Mouse (Mus musculus): ENCODE measurements around the gene Actl6a. TPM values are rescaled to one million over a fixed set of nuclear protein-coding genes. Genes with fewer than 3 reads are reported as not detected.
"Not testable (repeated sequence)": the region's sequence is repeated elsewhere in the genome, so short reads cannot be mapped to it uniquely, and the experiment has no call there.

Gene Actl6a
- polyA plus RNA-seq, 2 experiments, result 31.0 to 73.7 TPM

DNA sequence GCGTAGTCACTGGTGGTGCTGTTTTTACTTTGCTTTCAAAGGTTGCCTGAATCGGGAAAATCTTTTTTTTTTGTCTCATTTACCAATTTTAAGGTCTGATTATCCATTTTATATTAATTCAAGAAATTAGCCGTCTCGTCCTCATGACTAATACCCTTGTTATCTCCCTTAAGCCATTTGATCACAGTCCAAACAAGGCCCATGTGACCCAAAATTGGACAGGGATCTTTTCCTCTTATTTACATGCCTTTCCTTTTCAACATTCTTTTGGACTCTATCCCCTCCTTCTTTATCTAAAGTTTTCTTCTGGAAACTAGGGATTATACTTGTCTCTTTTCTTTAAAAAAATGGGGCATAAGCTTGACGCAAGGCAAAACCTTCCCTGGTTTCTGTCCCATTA, 14.3 kb upstream of the Actl6a start:
- ATAC-seq (ENCODE audit: insufficient read depth) (no peak), DNase-seq (ENCODE audit: low read depth in 3 of 3, low spot score in 3 of 3) (no peak)
- H3K27ac ChIP-seq, result no peak overlapping the region
- no peaks in the 10 kb centered on the region for H3K36me3 ChIP-seq (replicated peaks; ENCODE audit: control insufficient read depth, insufficient read depth, low read depth)
- H3K4me2 ChIP-seq (ENCODE audit: low read depth), result no peak overlapping the region
- no peak overlapping the region for H3K9ac ChIP-seq (replicated peaks)
- 64% methylated on average over 5 of the region's 5 CpGs for WGBS (ENCODE audit: insufficient replicate concordance)
- no peaks in the 10 kb centered on the region for H3K9me3 ChIP-seq (ENCODE audit: control insufficient read depth, low read length)
- no peak for TF ChIP-seq EP300 (IDR thresholded peaks at IDR 0.05; ENCODE audit: low read depth)
- TF ChIP-seq CTCF (IDR thresholded peaks at IDR 0.05; ENCODE audit: low read depth), result no peak
- H3K4me1 ChIP-seq (replicated peaks; ENCODE audit: control insufficient read depth in 2 of 2, insufficient read depth in 2 of 2, low read length in 1 of 2), result peaks cover 36 to 42% of the 10 kb centered on the region in 2 experiments
- no peaks in the 10 kb centered on the region for H3K27me3 ChIP-seq (ENCODE audit: control insufficient read depth, insufficient read depth, low read length)
- H3K4me3 ChIP-seq (ENCODE audit: insufficient read depth in 1 of 2, low read depth in 2 of 2, low read length in 2 of 2), result no peak overlapping the region

GRCm38 (mm10) chr3:32694211-32694610, 11.9 kb upstream of the Actl6a start:
- H3K4me3 ChIP-seq (ENCODE audit: insufficient read depth in 1 of 2, low read depth in 2 of 2, low read length in 2 of 2), result no peak overlapping the region
- DNase-seq (ENCODE audit: low read depth in 3 of 3, low spot score in 3 of 3) (no peak), ATAC-seq (ENCODE audit: insufficient read depth) (no peak)
- H3K27ac ChIP-seq, result no peak overlapping the region
- H3K36me3 ChIP-seq (replicated peaks; ENCODE audit: control insufficient read depth, insufficient read depth, low read depth), result no peaks in the 10 kb centered on the region
- no peak overlapping the region for H3K9ac ChIP-seq (replicated peaks)
- H3K4me1 ChIP-seq (replicated peaks; ENCODE audit: control insufficient read depth in 2 of 2, insufficient read depth in 2 of 2, low read length in 1 of 2), result peaks cover 33 to 39% of the 10 kb centered on the region in 2 experiments
- H3K27me3 ChIP-seq (ENCODE audit: control insufficient read depth, insufficient read depth, low read length), result no peaks in the 10 kb centered on the region
- no peak overlapping the region for H3K4me2 ChIP-seq (ENCODE audit: low read depth)
- H3K9me3 ChIP-seq (ENCODE audit: control insufficient read depth, low read length), result no peaks in the 10 kb centered on the region
- no peak for TF ChIP-seq EP300 (IDR thresholded peaks at IDR 0.05; ENCODE audit: low read depth)
- TF ChIP-seq CTCF (IDR thresholded peaks at IDR 0.05; ENCODE audit: low read depth), result no peak
- 65% methylated on average over 5 of the region's 5 CpGs for WGBS (ENCODE audit: insufficient replicate concordance)

DNA sequence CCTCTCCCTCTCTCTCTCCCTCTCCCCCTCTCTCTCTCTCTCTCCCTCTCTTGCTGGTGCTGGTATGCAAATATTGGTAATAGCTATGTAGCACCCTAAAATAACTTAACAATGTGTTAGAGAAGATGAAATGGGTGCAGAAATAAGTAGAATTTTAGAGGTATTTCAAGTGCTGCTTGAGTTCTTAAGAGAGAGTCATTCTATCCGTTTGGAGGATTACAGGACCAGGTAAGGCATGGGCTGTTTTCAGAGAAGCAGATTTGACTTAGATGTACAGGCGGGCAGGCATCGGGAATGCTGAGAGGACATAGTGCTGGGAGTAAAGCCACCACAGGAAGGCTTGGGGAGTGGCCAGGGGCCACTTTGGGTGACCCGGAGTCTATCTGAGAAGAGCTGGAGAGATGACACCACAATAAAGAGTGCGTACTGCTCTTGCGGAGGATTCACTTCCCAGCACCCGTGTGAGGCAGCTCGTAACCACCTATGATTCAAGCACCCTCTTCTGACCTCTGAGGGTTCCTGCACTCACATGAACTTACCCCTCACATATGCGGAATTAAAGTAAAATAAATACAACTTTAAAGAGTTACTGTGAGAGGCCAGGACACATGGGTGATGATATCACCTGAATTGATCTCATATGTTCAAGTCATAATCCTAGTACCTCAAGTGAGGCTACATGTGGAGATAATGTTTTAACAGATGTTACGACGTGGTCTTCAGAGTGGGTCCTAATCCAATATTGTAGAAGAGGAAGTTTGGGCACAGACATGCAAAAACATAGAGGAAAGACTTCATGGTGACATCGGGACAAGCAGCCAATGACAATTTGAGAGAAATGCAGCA, 11.1 kb upstream of the Actl6a start:
- WGBS (ENCODE audit: insufficient replicate concordance), result 49% methylated on average over 12 of the region's 12 CpGs
- DNase-seq (ENCODE audit: low read depth in 3 of 3, low spot score in 3 of 3) (no peak), ATAC-seq (ENCODE audit: insufficient read depth) (peak; percentile 24; the same call in 1 of the 2 replicates)
- Histone ChIP-seq H3K4me1 (replicated peaks; ENCODE audit: control insufficient read depth in 2 of 2, insufficient read depth in 2 of 2, low read length in 1 of 2) (peaks cover 26 to 33% of the 10 kb centered on the region in 2 experiments), H3K4me3 (ENCODE audit: insufficient read depth in 1 of 2, low read depth in 2 of 2, low read length in 2 of 2) (no peak overlapping the region), H3K9ac (replicated peaks) (no peak overlapping the region), H3K27ac (no peak overlapping the region), H3K27me3 (ENCODE audit: control insufficient read depth, insufficient read depth, low read length) (no peaks in the 10 kb centered on the region), H3K9me3 (ENCODE audit: control insufficient read depth, low read length) (no peaks in the 10 kb centered on the region), H3K36me3 (replicated peaks; ENCODE audit: control insufficient read depth, insufficient read depth, low read depth) (no peaks in the 10 kb centered on the region), H3K4me2 (ENCODE audit: low read depth) (peak overlapping the region; percentile 21)
- TF ChIP-seq EP300 (IDR thresholded peaks at IDR 0.05; ENCODE audit: low read depth), result no peak
- TF ChIP-seq CTCF (IDR thresholded peaks at IDR 0.05; ENCODE audit: low read depth), result peak; percentile 23

DNA sequence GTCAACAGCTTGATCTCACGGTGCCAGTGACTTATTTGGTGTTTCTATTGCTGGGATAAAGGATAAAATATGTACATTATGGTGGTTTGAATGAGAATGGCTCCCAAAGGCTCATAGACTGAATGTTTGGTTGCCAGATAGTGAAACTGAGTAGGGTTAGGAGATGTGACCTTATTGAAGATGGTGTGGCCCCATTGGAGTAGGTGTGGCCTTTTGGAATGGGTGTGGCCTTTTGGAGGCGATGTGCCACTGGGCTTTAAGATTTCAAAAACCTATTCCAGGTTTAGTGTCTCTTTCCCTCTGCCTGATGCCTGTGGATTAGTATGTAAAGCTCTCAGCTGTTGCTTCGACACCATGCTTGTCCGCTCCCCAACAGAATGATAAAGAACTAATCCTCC, 10.5 kb upstream of the Actl6a start:
- no peaks in the 10 kb centered on the region for H3K36me3 ChIP-seq (replicated peaks; ENCODE audit: control insufficient read depth, insufficient read depth, low read depth)
- H3K27me3 ChIP-seq (ENCODE audit: control insufficient read depth, insufficient read depth, low read length), result no peaks in the 10 kb centered on the region
- H3K27ac ChIP-seq, result no peak overlapping the region
- 53% methylated on average over 4 of the region's 4 CpGs for WGBS (ENCODE audit: insufficient replicate concordance)
- TF ChIP-seq EP300 (IDR thresholded peaks at IDR 0.05; ENCODE audit: low read depth), result no peak
- no peak for TF ChIP-seq CTCF (IDR thresholded peaks at IDR 0.05; ENCODE audit: low read depth)
- H3K4me1 ChIP-seq (replicated peaks; ENCODE audit: control insufficient read depth in 2 of 2, insufficient read depth in 2 of 2, low read length in 1 of 2), result peaks cover 22 to 29% of the 10 kb centered on the region in 2 experiments
- no peaks in the 10 kb centered on the region for H3K9me3 ChIP-seq (ENCODE audit: control insufficient read depth, low read length)
- ATAC-seq (ENCODE audit: insufficient read depth) (peak; percentile 62), DNase-seq (ENCODE audit: low read depth in 3 of 3, low spot score in 3 of 3) (peak in 2 of 3 experiments; percentile 37 to 39)
- no peak overlapping the region for H3K4me3 ChIP-seq (ENCODE audit: insufficient read depth in 1 of 2, low read depth in 2 of 2, low read length in 2 of 2)
- peak overlapping the region; percentile 21 for H3K4me2 ChIP-seq (ENCODE audit: low read depth)
- peak overlapping the region; percentile 3; the same call in 1 of the 2 replicates for H3K9ac ChIP-seq (replicated peaks)

GRCm38 (mm10) chr3:32698228-32698863, 7.8 kb upstream of the Actl6a start:
- 30% methylated on average over 7 of the region's 7 CpGs for WGBS (ENCODE audit: insufficient replicate concordance)
- peak; percentile 64 to 70 (median 66) for DNase-seq (ENCODE audit: low read depth in 3 of 3, low spot score in 3 of 3)
- Histone ChIP-seq H3K4me2 (ENCODE audit: low read depth) (no peak overlapping the region), H3K9ac (replicated peaks) (no peak overlapping the region), H3K9me3 (ENCODE audit: control insufficient read depth, low read length) (no peaks in the 10 kb centered on the region), H3K27me3 (ENCODE audit: control insufficient read depth, insufficient read depth, low read length) (no peaks in the 10 kb centered on the region), H3K4me1 (replicated peaks; ENCODE audit: control insufficient read depth in 2 of 2, insufficient read depth in 2 of 2, low read length in 1 of 2) (peaks cover 8 to 12% of the 10 kb centered on the region in 2 experiments), H3K36me3 (replicated peaks; ENCODE audit: control insufficient read depth, insufficient read depth, low read depth) (no peaks in the 10 kb centered on the region), H3K4me3 (ENCODE audit: insufficient read depth in 1 of 2, low read depth in 2 of 2, low read length in 2 of 2) (no peak overlapping the region), H3K27ac (no peak overlapping the region)
- ATAC-seq (ENCODE audit: insufficient read depth), result peak; percentile 73
- TF ChIP-seq CTCF (IDR thresholded peaks at IDR 0.05; ENCODE audit: low read depth) (peak; percentile 93), EP300 (IDR thresholded peaks at IDR 0.05; ENCODE audit: low read depth) (no peak)

DNA sequence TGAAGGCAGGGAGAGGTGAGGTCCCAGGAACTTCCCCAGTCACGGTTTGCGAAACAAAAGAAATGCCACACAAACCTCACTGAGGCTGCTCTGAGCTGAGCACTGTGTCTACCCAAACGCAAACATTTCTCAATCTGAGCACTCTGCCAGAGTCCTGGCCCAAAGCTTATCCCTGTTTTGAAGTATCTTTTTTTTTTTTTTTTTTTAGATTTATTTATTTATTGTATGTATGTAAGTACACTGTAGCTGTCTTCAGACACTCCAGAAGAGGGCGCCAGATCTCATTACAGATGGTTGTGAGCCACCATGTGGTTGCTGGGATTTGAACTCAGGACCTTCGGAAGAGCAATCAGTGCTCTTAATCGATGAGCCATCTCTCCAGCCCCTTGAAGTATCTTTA, 2.1 kb upstream of the Actl6a start:
- H3K9me3 ChIP-seq (ENCODE audit: control insufficient read depth, low read length); H3K27me3 ChIP-seq (ENCODE audit: control insufficient read depth, insufficient read depth, low read length); H3K4me1 ChIP-seq (replicated peaks; ENCODE audit: control insufficient read depth in 2 of 2, insufficient read depth in 2 of 2, low read length in 1 of 2); H3K4me3 ChIP-seq (ENCODE audit: insufficient read depth in 1 of 2, low read depth in 2 of 2, low read length in 2 of 2); H3K27ac ChIP-seq; H3K9ac ChIP-seq (replicated peaks); H3K36me3 ChIP-seq (replicated peaks; ENCODE audit: control insufficient read depth, insufficient read depth, low read depth); H3K4me2 ChIP-seq (ENCODE audit: low read depth); ATAC-seq (ENCODE audit: insufficient read depth); DNase-seq (ENCODE audit: low read depth in 3 of 3, low spot score in 3 of 3): not testable (repeated sequence)
- WGBS (ENCODE audit: insufficient replicate concordance), result 78% methylated on average over 6 of the region's 6 CpGs

GRCm38 (mm10) chr3:32704632-32705031, 1.5 kb upstream of the Actl6a start:
- H3K9me3 ChIP-seq (ENCODE audit: control insufficient read depth, low read length); H3K27me3 ChIP-seq (ENCODE audit: control insufficient read depth, insufficient read depth, low read length); H3K36me3 ChIP-seq (replicated peaks; ENCODE audit: control insufficient read depth, insufficient read depth, low read depth); H3K27ac ChIP-seq; H3K4me1 ChIP-seq (replicated peaks; ENCODE audit: control insufficient read depth in 2 of 2, insufficient read depth in 2 of 2, low read length in 1 of 2); H3K4me2 ChIP-seq (ENCODE audit: low read depth); H3K9ac ChIP-seq (replicated peaks); H3K4me3 ChIP-seq (ENCODE audit: insufficient read depth in 1 of 2, low read depth in 2 of 2, low read length in 2 of 2); ATAC-seq (ENCODE audit: insufficient read depth); DNase-seq (ENCODE audit: low read depth in 3 of 3, low spot score in 3 of 3): not testable (repeated sequence)
- 83% methylated on average over 10 of the region's 10 CpGs for WGBS (ENCODE audit: insufficient replicate concordance)
